Mouse (Mus musculus) lung, embryonic 14.5 days (tissue): ENCODE measurements at regions not wholly inside any gene's neighbourhood (a gene's known extent, or its start where the extent isn't known, plus 50 kb on each side); places are given as distances from the start of the nearest gene placed in this dataset.

Experiments
- ATAC-seq: fragments of 200-750 bp; cut with Nextera tagmentation; 2 replicates; pipeline ENCODE4 v1.8.0; 2017; ENCODE audit warnings: mild to moderate bottlenecking, moderate TSS enrichment, moderate library complexity; ENCODE audit not compliant: insufficient read depth
- DNase-seq: peaks from one replicate; pipeline ENCODE4 v3.0.0-alpha.2; 2015
- H3K27ac ChIP-seq: fragments of 300-500 bp; sonication (generic); 2 replicates; pipeline ENCODE4 v1.5.1; 2014; ENCODE audit warnings: low read depth, mild to moderate bottlenecking, moderate library complexity
- H3K27me3 ChIP-seq: fragments of 300-500 bp; sonication (generic); 2 replicates; pipeline ENCODE4 v1.6.1; 2014; ENCODE audit warnings: low read length, control low read depth; ENCODE audit not compliant: insufficient read depth
- H3K36me3 ChIP-seq: fragments of 300-500 bp; sonication (generic); 2 replicates; pipeline ENCODE4 v1.6.1; 2014; ENCODE audit warnings: control low read depth; ENCODE audit not compliant: insufficient read depth
- H3K4me1 ChIP-seq: fragments of 300-500 bp; sonication (generic); 2 replicates; pipeline ENCODE4 v1.6.1; 2014; ENCODE audit warnings: antibody characterized with exemption, control low read depth; ENCODE audit not compliant: insufficient read depth
- H3K4me2 ChIP-seq: fragments of 300-500 bp; sonication (generic); 2 replicates; pipeline ENCODE4 v1.6.1; 2014; ENCODE audit warnings: mild to moderate bottlenecking
- H3K4me3 ChIP-seq: fragments of 300-500 bp; sonication (generic); 2 replicates; pipeline ENCODE4 v1.5.1; 2014; ENCODE audit warnings: low read depth, low read length
- H3K9ac ChIP-seq: fragments of 300-500 bp; sonication (generic); 2 replicates; pipeline ENCODE4 v1.6.1; 2014
- H3K9me3 ChIP-seq: fragments of 300-500 bp; sonication (generic); 2 replicates; pipeline ENCODE4 v1.6.1; 2016; ENCODE audit warnings: low read depth, low read length, control low read depth
- CTCF ChIP-seq: IDR thresholded peaks from 2 replicates; pipeline ENCODE4 v1.5.1; 2016; ENCODE audit warnings: antibody characterized with exemption, low read depth
- WGBS: fragments of 180-500 bp; shearing (Covaris S2); extraction: QIAGEN DNeasy Blood & Tissue Kit; methylation state at CpG from one replicate; pipeline ENCODE4 v1.1.7; 2014; 5-methylcytosine and 5-hydroxymethylcytosine counted together

DNA sequence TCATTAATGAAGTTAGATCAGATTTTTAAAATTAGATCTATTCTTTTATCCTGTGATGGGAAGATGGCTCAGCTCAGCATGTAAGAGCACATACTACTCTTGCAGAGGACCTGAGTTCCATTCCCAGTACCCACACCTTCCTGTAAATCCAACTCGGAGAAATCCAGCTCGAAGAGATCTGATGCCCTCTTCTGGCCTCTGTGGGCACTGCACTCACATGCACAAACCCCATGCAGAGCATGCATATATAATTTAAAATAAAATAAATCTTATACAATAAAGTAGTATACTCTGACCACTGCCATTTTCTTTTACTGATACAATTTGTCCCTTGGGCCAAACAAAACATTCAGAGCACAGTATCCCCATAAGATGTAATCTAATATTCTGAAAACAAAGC is 245.2 kb downstream of the Prdm2 start:
- Histone ChIP-seq H3K4me3 (no peak overlapping the region), H3K36me3 (no peaks in the 10 kb centered on the region), H3K27me3 (no peaks in the 10 kb centered on the region), H3K4me1 (no peaks in the 10 kb centered on the region), H3K9ac (no peak overlapping the region), H3K9me3 (peaks cover 5% of the 10 kb centered on the region; the same call in 1 of the 2 replicates), H3K27ac (no peak overlapping the region), H3K4me2 (no peak overlapping the region)
- DNase-seq (no peak), ATAC-seq (no peak)
- WGBS: 87% methylated on average over 2 of the region's 2 CpGs
- peak; percentile 31 for TF ChIP-seq CTCF

DNA sequence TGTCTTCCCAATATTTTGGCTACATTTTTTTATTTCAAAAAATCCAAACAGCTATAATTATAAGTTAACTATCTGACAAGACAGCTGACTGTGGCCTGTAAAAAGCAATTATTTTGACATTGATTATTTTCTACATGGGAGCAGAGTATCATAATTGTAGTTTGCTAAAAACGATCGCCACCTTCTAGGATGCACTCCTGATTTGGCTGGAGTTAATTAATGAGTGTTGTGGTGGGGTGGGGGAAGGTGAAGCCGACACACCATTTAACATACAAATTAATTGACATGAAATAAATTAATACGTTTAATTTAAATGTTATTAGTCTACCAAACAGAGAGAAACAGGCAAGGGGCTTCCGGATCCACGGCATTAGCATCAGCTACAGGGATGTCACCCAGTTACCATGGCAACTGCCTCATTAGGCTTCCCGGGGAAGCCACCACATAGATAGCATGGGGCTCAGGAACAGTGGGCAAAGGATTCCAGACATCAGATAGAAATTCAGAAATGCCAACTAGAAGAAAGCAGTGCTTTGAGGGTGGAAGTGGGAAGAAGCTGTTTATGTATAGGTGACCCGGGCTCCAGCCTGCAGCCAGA is 255.9 kb downstream of the Prdm2 start:
- no peaks in the 10 kb centered on the region for H3K27me3 ChIP-seq
- H3K4me1 ChIP-seq: peaks cover 4% of the 10 kb centered on the region; the same call in 1 of the 2 replicates
- no peaks in the 10 kb centered on the region for H3K36me3 ChIP-seq
- WGBS: 62% methylated on average over 8 of the region's 8 CpGs
- no peaks in the 10 kb centered on the region for H3K9me3 ChIP-seq
- H3K4me3 ChIP-seq: no peak overlapping the region
- H3K27ac ChIP-seq: no peak overlapping the region
- no peak overlapping the region for H3K9ac ChIP-seq
- H3K4me2 ChIP-seq: no peak overlapping the region
- no peak for TF ChIP-seq CTCF
- no peak for DNase-seq
- ATAC-seq: no peak

DNA sequence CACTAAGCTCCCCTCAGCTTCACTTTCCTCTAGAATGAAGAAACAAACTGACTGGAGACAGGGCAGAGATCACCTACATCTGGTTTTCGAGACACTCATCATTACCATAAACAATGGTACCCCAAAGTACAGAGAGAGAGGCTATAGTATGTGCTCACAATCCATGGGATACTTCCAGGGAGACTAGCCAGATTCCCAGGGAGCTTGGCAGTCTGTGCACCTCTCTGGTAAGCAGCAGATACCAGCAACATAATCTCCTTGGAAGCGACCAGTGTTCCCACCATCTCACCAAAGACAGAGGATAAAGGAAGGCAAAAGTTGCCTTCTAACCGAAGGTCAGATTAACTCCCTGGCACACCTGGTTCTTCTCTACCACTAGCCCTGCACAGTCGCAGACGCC is 256.4 kb downstream of the Prdm2 start:
- no peaks in the 10 kb centered on the region for H3K27me3 ChIP-seq
- H3K27ac ChIP-seq: no peak overlapping the region
- no peak overlapping the region for H3K4me2 ChIP-seq
- H3K4me3 ChIP-seq: no peak overlapping the region
- no peaks in the 10 kb centered on the region for H3K36me3 ChIP-seq
- no peak for ATAC-seq
- DNase-seq: no peak
- H3K9ac ChIP-seq: no peak overlapping the region
- WGBS: 78% methylated on average over 5 of the region's 5 CpGs
- no peaks in the 10 kb centered on the region for H3K9me3 ChIP-seq
- H3K4me1 ChIP-seq: peaks cover 4% of the 10 kb centered on the region; the same call in 1 of the 2 replicates
- TF ChIP-seq CTCF: no peak

DNA sequence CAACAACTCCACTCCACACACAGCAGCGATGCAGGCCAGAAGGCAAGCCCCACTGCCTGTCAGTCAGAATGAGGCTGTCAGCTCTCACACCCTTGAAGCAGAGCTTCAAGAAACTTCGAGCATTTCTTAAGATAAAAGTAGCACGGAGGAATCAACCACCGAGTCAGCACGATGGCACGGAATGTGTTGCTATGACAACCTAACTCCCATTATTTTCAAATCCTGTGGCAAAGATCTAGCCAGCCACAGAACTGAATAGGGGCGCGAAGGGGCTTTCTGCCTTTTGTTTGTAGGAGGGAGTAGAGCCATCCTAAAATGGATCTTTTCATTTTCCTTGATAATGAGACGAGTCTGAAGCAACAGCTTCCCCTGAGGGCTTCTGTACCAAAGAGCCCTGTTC is 259.1 kb downstream of the Prdm2 start:
- H3K4me1 ChIP-seq: peaks cover under 1% of the 10 kb centered on the region; the same call in 1 of the 2 replicates
- H3K4me2 ChIP-seq: no peak overlapping the region
- H3K9me3 ChIP-seq: no peaks in the 10 kb centered on the region
- no peak overlapping the region for H3K4me3 ChIP-seq
- no peak for DNase-seq
- ATAC-seq: no peak
- no peak overlapping the region for H3K27ac ChIP-seq
- no peak overlapping the region for H3K9ac ChIP-seq
- TF ChIP-seq CTCF: no peak
- 48% methylated on average over 9 of the region's 9 CpGs for WGBS
- no peaks in the 10 kb centered on the region for H3K27me3 ChIP-seq
- H3K36me3 ChIP-seq: no peaks in the 10 kb centered on the region

DNA sequence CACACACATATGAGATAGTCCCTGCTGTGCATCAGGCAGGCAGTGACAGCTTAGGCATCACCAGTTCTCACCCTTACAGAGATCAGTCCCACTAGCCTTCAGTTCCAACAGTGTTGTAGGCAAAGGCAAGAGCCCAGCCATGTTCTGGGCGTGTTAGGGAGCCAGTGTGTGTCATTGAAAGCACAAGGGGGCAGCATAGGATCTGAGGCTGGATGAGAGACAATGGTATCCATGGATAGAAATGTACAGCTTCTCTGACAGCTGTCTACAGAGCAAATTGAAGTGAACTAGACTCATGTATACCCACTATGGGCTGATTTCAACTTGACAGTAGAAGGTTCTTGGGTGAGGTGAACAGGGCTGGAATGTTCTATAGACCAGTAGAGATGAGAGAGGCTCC is 259.9 kb downstream of the Prdm2 start:
- Histone ChIP-seq H3K4me2 (no peak overlapping the region), H3K4me1 (no peaks in the 10 kb centered on the region), H3K27ac (no peak overlapping the region), H3K27me3 (no peaks in the 10 kb centered on the region), H3K9ac (no peak overlapping the region), H3K4me3 (no peak overlapping the region), H3K36me3 (no peaks in the 10 kb centered on the region), H3K9me3 (no peaks in the 10 kb centered on the region)
- WGBS: 48% methylated on average over 1 of the region's 1 CpGs
- ATAC-seq: no peak
- 0 out of 2 replicates have a peak, but pooled peaks have one; percentile 12 for TF ChIP-seq CTCF
- peak; percentile 21 for DNase-seq

DNA sequence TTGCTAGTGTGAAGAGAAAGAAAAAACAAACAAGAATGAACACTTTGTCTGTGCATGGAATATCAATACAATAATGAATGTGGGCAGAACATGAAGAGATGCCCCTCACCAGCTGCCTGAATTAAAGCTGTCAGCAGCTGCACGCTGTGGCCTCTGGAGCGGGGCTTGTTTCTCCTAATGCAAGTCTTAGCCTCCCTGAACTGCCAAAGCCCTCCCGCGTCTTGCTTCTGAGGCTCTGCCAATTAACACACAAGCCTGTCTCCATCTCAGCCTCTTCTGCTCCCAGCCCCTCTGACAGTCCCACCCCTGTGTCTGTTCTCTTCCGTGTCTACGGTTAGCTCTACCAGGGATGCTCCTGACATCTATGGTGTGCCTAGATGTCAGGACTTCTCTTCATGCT is 265.1 kb downstream of the Prdm2 start:
- H3K4me3 ChIP-seq: no peak overlapping the region
- no peaks in the 10 kb centered on the region for H3K27me3 ChIP-seq
- no peak overlapping the region for H3K9ac ChIP-seq
- H3K36me3 ChIP-seq: no peaks in the 10 kb centered on the region
- no peak overlapping the region for H3K4me2 ChIP-seq
- H3K4me1 ChIP-seq: no peaks in the 10 kb centered on the region
- whole genome bisulfite sequencing: 67% methylated on average over 6 of the region's 6 CpGs
- H3K9me3 ChIP-seq: no peaks in the 10 kb centered on the region
- H3K27ac ChIP-seq: no peak overlapping the region
- no peak for TF ChIP-seq CTCF
- ATAC-seq: no peak
- no peak for DNase-seq

DNA sequence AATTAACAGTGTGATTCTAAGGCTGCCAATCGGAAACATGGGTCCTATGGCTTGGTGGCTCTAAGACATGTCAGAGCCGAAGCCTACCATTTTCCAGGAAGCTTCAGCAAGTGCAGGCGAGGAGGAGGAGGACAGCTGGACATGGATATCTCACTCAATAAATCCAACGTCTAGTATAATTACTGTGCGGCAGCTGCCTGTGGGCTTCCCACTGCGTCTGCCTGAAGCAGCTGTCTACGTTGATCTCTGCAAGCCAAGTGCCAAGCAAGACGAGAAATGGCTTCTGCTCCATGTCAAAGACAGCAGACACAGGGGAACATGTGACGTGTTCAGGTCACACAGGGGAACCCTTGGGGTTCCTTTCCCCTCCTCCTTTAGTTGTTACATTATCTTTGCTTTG is 279.2 kb downstream of the Prdm2 start:
- Histone ChIP-seq H3K4me3 (no peak overlapping the region), H3K27ac (no peak overlapping the region), H3K36me3 (no peaks in the 10 kb centered on the region), H3K27me3 (no peaks in the 10 kb centered on the region), H3K4me2 (no peak overlapping the region), H3K4me1 (no peaks in the 10 kb centered on the region), H3K9me3 (no peaks in the 10 kb centered on the region), H3K9ac (no peak overlapping the region)
- ATAC-seq (peak; percentile 85), DNase-seq (peak; percentile 77)
- WGBS: 39% methylated on average over 9 of the region's 9 CpGs
- no peak for TF ChIP-seq CTCF
